Mouse (Mus musculus) hindbrain, embryonic 11.5 days (tissue): ENCODE results near the gene Slc5a3. TPM values are rescaled to one million over a fixed set of nuclear protein-coding genes. Genes with fewer than 3 reads are reported as not detected.

Source experiments
- ATAC-seq: fragments of 200-750 bp; cut with Nextera tagmentation; 2 replicates; pipeline ENCODE4 v1.8.0; 2017; ENCODE audit warnings: mild to moderate bottlenecking, moderate TSS enrichment, moderate library complexity; ENCODE audit not compliant: low FRiP score
- DNase-seq: peaks from one replicate; pipeline ENCODE4 v3.0.0-alpha.2; 2015; ENCODE audit warnings: low spot score
- H3K27ac ChIP-seq: fragments of 300-500 bp; sonication (generic); 2 replicates; pipeline ENCODE4 v1.5.1; 2014; ENCODE audit warnings: mild to moderate bottlenecking, low read depth, low read length
- H3K27me3 ChIP-seq: fragments of 300-500 bp; sonication (generic); 2 replicates; pipeline ENCODE4 v1.6.1; 2014; ENCODE audit warnings: mild to moderate bottlenecking, low read length, moderate library complexity, mixed read lengths; ENCODE audit not compliant: control insufficient read depth, insufficient read depth
- H3K36me3 ChIP-seq: fragments of 300-500 bp; sonication (generic); 2 replicates; pipeline ENCODE4 v1.6.1; 2014; ENCODE audit warnings: mild to moderate bottlenecking, low read length, moderate library complexity, mixed read lengths; ENCODE audit not compliant: control insufficient read depth, insufficient read depth
- H3K4me1 ChIP-seq: fragments of 300-500 bp; sonication (generic); replicated peaks from 2 replicates; pipeline ENCODE4 v1.6.1; 2014; ENCODE audit warnings: low read length, mixed read lengths; ENCODE audit not compliant: control insufficient read depth, insufficient read depth
- H3K4me2 ChIP-seq: fragments of 300-500 bp; sonication (generic); replicated peaks from 2 replicates; pipeline ENCODE4 v1.6.1; 2014; ENCODE audit warnings: mild to moderate bottlenecking, low read depth, low read length
- H3K4me3 ChIP-seq: fragments of 300-500 bp; sonication (generic); 2 replicates; pipeline ENCODE4 v1.5.1; 2014; ENCODE audit warnings: low read depth, low read length
- H3K9ac ChIP-seq: fragments of 300-500 bp; sonication (generic); 2 replicates; pipeline ENCODE4 v1.6.1; 2014; ENCODE audit warnings: low read depth, low read length
- H3K9me3 ChIP-seq: fragments of 300-500 bp; sonication (generic); 2 replicates; pipeline ENCODE4 v1.6.1; 2016; ENCODE audit warnings: low read length; ENCODE audit not compliant: control insufficient read depth
- WGBS: fragments of 180-500 bp; shearing (Covaris S2); extraction: QIAGEN DNeasy Blood & Tissue Kit; methylation state at CpG from one replicate; pipeline ENCODE4 v1.1.7; 2014; 5-methylcytosine and 5-hydroxymethylcytosine counted together
- polyA plus RNA-seq: library from polyadenylated mRNA; unstranded; fragments of >200 nt; fragmentation: Nextera tagmentation; extraction: Ambion mirVana; gene quantifications from 2 replicates; pipeline ENCODE4 v1.2.1, GENCODE M21; 2014

Gene Slc5a3
- polyA plus RNA-seq, 1 experiment from 2014 or later: 14.9 TPM

- no peak for DNase-seq
- Histone ChIP-seq H3K9ac (no peak overlapping the region), H3K36me3 (no peaks in the 10 kb centered on the region), H3K4me2 (no peak overlapping the region), H3K4me1 (no peaks in the 10 kb centered on the region), H3K27ac (no peak overlapping the region), H3K9me3 (no peaks in the 10 kb centered on the region), H3K4me3 (no peak overlapping the region), H3K27me3 (no peaks in the 10 kb centered on the region)
- 52% methylated on average over 4 of the region's 4 CpGs for WGBS
- ATAC-seq: no peak
Measured at GRCm38 (mm10) chr16:92127226-92127625, 69.1 kb downstream of the Slc5a3 start.

DNA sequence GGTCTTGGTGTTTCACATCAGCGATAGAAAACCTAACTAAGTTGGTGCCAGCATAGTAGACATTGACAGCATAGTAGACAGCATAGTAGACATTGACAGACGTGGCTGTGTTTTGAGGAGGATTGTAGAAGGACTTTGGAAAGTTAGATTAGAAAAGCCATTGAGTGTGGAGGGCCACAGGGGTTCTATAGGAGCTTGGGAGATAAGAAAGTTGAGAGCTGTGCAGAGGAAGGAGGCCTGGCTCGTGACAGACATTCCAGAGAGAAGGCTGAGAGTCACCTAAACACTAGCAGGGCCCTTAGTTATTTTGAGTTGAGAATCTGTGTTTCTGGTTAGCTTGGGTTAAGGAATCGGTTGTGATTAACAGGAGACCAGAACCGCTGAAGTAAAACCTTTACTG, 69.5 kb downstream of the Slc5a3 start:
- Histone ChIP-seq H3K4me3 (no peak overlapping the region), H3K36me3 (no peaks in the 10 kb centered on the region), H3K4me1 (no peaks in the 10 kb centered on the region), H3K9me3 (no peaks in the 10 kb centered on the region), H3K4me2 (no peak overlapping the region), H3K9ac (no peak overlapping the region), H3K27me3 (no peaks in the 10 kb centered on the region), H3K27ac (no peak overlapping the region)
- ATAC-seq (no peak), DNase-seq (no peak)
- WGBS: 86% methylated on average over 5 of the region's 5 CpGs

GRCm38 (mm10) chr16:92129843-92130242, 71.7 kb downstream of the Slc5a3 start:
- H3K4me2 ChIP-seq: no peak overlapping the region
- no peaks in the 10 kb centered on the region for H3K9me3 ChIP-seq
- H3K9ac ChIP-seq: no peak overlapping the region
- ATAC-seq (no peak), DNase-seq (no peak)
- no peak overlapping the region for H3K27ac ChIP-seq
- 89% methylated on average over 8 of the region's 8 CpGs for WGBS
- H3K27me3 ChIP-seq: no peaks in the 10 kb centered on the region
- no peaks in the 10 kb centered on the region for H3K36me3 ChIP-seq
- no peak overlapping the region for H3K4me3 ChIP-seq
- H3K4me1 ChIP-seq: no peaks in the 10 kb centered on the region

- H3K27ac ChIP-seq: no peak overlapping the region
- WGBS: 85% methylated on average over 4 of the region's 4 CpGs
- H3K9ac ChIP-seq: no peak overlapping the region
- no peak overlapping the region for H3K4me3 ChIP-seq
- H3K4me2 ChIP-seq: no peak overlapping the region
- no peaks in the 10 kb centered on the region for H3K4me1 ChIP-seq
- no peaks in the 10 kb centered on the region for H3K27me3 ChIP-seq
- H3K9me3 ChIP-seq: no peaks in the 10 kb centered on the region
- DNase-seq (no peak), ATAC-seq (no peak)
- no peaks in the 10 kb centered on the region for H3K36me3 ChIP-seq
Measured at GRCm38 (mm10) chr16:92132511-92132910, 74.4 kb downstream of the Slc5a3 start.

GRCm38 (mm10) chr16:92134148-92134764, 76.1 kb downstream of the Slc5a3 start:
- Histone ChIP-seq H3K36me3 (no peaks in the 10 kb centered on the region), H3K4me3 (no peak overlapping the region), H3K9ac (no peak overlapping the region), H3K4me2 (no peak overlapping the region), H3K27me3 (no peaks in the 10 kb centered on the region), H3K27ac (no peak overlapping the region), H3K9me3 (no peaks in the 10 kb centered on the region), H3K4me1 (peaks cover 3% of the 10 kb centered on the region; the same call in 1 of the 2 replicates)
- WGBS: 89% methylated on average over 11 of the region's 11 CpGs
- DNase-seq (no peak), ATAC-seq (no peak)

- no peak for DNase-seq
- WGBS: 93% methylated on average over 15 of the region's 15 CpGs
- peaks cover 8% of the 10 kb centered on the region for H3K4me1 ChIP-seq
Measured at GRCm38 (mm10) chr16:92136275-92136674, 78.2 kb downstream of the Slc5a3 start.

More at GRCm38 (mm10) chr16:92136275-92136674, 78.2 kb downstream of the Slc5a3 start:
- H3K4me3 ChIP-seq: no peak overlapping the region
- H3K27me3 ChIP-seq: no peaks in the 10 kb centered on the region
- no peaks in the 10 kb centered on the region for H3K36me3 ChIP-seq
- no peaks in the 10 kb centered on the region for H3K9me3 ChIP-seq
- H3K27ac ChIP-seq: no peak overlapping the region
- ATAC-seq: no peak
- H3K4me2 ChIP-seq: no peak overlapping the region
- no peak overlapping the region for H3K9ac ChIP-seq

Other genes with a start within 250 kb of the Slc5a3 start
- gene Mrps6, start 52 bp upstream of the Slc5a3 start, polyA plus RNA-seq: 139 and 141 TPM in 2 replicates
- 0.14 and 0.20 TPM in 2 replicates for gene Gm49711, start within 50 bp of the Slc5a3 start, polyA plus RNA-seq
- 14.7 and 23.1 TPM in 2 replicates for gene Kcne2, start 234.1 kb downstream of the Slc5a3 start, polyA plus RNA-seq
- 112 and 121 TPM in 2 replicates for gene Smim11, start 243.0 kb downstream of the Slc5a3 start, polyA plus RNA-seq